Mouse (Mus musculus): ENCODE data around the gene Sv2c. TPM values are rescaled to one million over a fixed set of nuclear protein-coding genes. Genes with fewer than 3 reads are reported as not detected.

Sv2c gene
- total and polyA plus RNA-seq, 2 experiments from 2014 or later: 7.9 to 24.3 TPM

- no peak overlapping the region for H3K27ac ChIP-seq (ENCODE audit: low read depth, low read length)
- H3K4me2 ChIP-seq (ENCODE audit: low read depth, low read length, poor library complexity, severe bottlenecking): no peak overlapping the region
- DNase-seq (ENCODE audit: low spot score): no peak
- H3K36me3 ChIP-seq (ENCODE audit: insufficient read depth, low read length): no peaks in the 10 kb centered on the region
- H3K27me3 ChIP-seq (ENCODE audit: insufficient read depth, low read length): no peaks in the 10 kb centered on the region; the same call in 1 of the 2 replicates
- no peaks in the 10 kb centered on the region for H3K9me3 ChIP-seq (ENCODE audit: low read length)
- H3K4me3 ChIP-seq (ENCODE audit: low read depth, low read length): no peak overlapping the region
- no peak for ATAC-seq (ENCODE audit: low FRiP score)
- no peak overlapping the region for H3K9ac ChIP-seq (replicated peaks; ENCODE audit: low read length, poor library complexity, severe bottlenecking)
- WGBS: 36% methylated on average over 8 of the region's 8 CpGs
- TF ChIP-seq CTCF (IDR thresholded peaks at IDR 0.05): no peak
- H3K4me1 ChIP-seq (ENCODE audit: insufficient read depth, low read length): peaks cover 7% of the 10 kb centered on the region; the same call in 1 of the 2 replicates
These were observed 168.2 kb downstream of the Sv2c start for GRCm38 (mm10) chr13:95964226-95964625.

GRCm38 (mm10) chr13:95963671-95964070, 168.7 kb downstream of the Sv2c start:
- no peak for DNase-seq (ENCODE audit: low spot score)
- no peak overlapping the region for H3K9ac ChIP-seq (replicated peaks; ENCODE audit: low read length, poor library complexity, severe bottlenecking)
- H3K27ac ChIP-seq (ENCODE audit: low read depth, low read length): no peak overlapping the region
- H3K9me3 ChIP-seq (ENCODE audit: low read length): no peaks in the 10 kb centered on the region
- no peaks in the 10 kb centered on the region for H3K36me3 ChIP-seq (ENCODE audit: insufficient read depth, low read length)
- WGBS: 68% methylated on average over 1 of the region's 1 CpGs
- TF ChIP-seq CTCF (IDR thresholded peaks at IDR 0.05): no peak
- H3K4me2 ChIP-seq (ENCODE audit: low read depth, low read length, poor library complexity, severe bottlenecking): no peak overlapping the region
- H3K27me3 ChIP-seq (ENCODE audit: insufficient read depth, low read length): no peaks in the 10 kb centered on the region; the same call in 1 of the 2 replicates
- peaks cover 7% of the 10 kb centered on the region; the same call in 1 of the 2 replicates for H3K4me1 ChIP-seq (ENCODE audit: insufficient read depth, low read length)
- no peak overlapping the region for H3K4me3 ChIP-seq (ENCODE audit: low read depth, low read length)
- no peak for ATAC-seq (ENCODE audit: low FRiP score)

- peak overlapping the region; percentile 71 for H3K4me2 ChIP-seq (ENCODE audit: low read depth, low read length, poor library complexity, severe bottlenecking)
- WGBS: 21% methylated on average over 7 of the region's 7 CpGs
- no peaks in the 10 kb centered on the region; the same call in 1 of the 2 replicates for H3K27me3 ChIP-seq (ENCODE audit: insufficient read depth, low read length)
- no peaks in the 10 kb centered on the region for H3K36me3 ChIP-seq (ENCODE audit: insufficient read depth, low read length)
- ATAC-seq (ENCODE audit: low FRiP score) (0 out of 2 replicates have a peak, but pooled peaks have one; percentile 35), DNase-seq (ENCODE audit: low spot score) (no peak)
- H3K4me3 ChIP-seq (ENCODE audit: low read depth, low read length): peak overlapping the region; percentile 35; the same call in 1 of the 2 replicates
- H3K27ac ChIP-seq (ENCODE audit: low read depth, low read length): no peak overlapping the region
- H3K9me3 ChIP-seq (ENCODE audit: low read length): no peaks in the 10 kb centered on the region
- no peak overlapping the region for H3K9ac ChIP-seq (replicated peaks; ENCODE audit: low read length, poor library complexity, severe bottlenecking)
- TF ChIP-seq CTCF (IDR thresholded peaks at IDR 0.05): no peak
- peaks cover 7% of the 10 kb centered on the region; the same call in 1 of the 2 replicates for H3K4me1 ChIP-seq (ENCODE audit: insufficient read depth, low read length)
These were observed 170.5 kb downstream of the Sv2c start for GRCm38 (mm10) chr13:95961905-95962304.

GRCm38 (mm10) chr13:95961191-95961791, 171.1 kb downstream of the Sv2c start:
- H3K9ac ChIP-seq (replicated peaks; ENCODE audit: low read length, poor library complexity, severe bottlenecking): peak overlapping the region; percentile 39; the same call in 1 of the 2 replicates
- H3K27me3 ChIP-seq (ENCODE audit: insufficient read depth, low read length): no peaks in the 10 kb centered on the region; the same call in 1 of the 2 replicates
- ATAC-seq (ENCODE audit: low FRiP score) (peak; percentile 20; the same call in 1 of the 2 replicates), DNase-seq (ENCODE audit: low spot score) (peak; percentile 63)
- no peak for TF ChIP-seq CTCF (IDR thresholded peaks at IDR 0.05)
- no peaks in the 10 kb centered on the region for H3K9me3 ChIP-seq (ENCODE audit: low read length)
- H3K27ac ChIP-seq (ENCODE audit: low read depth, low read length): no peak overlapping the region
- 4% methylated on average over 29 of the region's 29 CpGs for WGBS
- H3K4me1 ChIP-seq (ENCODE audit: insufficient read depth, low read length): peaks cover 7% of the 10 kb centered on the region; the same call in 1 of the 2 replicates
- no peaks in the 10 kb centered on the region for H3K36me3 ChIP-seq (ENCODE audit: insufficient read depth, low read length)
- H3K4me2 ChIP-seq (ENCODE audit: low read depth, low read length, poor library complexity, severe bottlenecking): peak overlapping the region; percentile 71
- H3K4me3 ChIP-seq (ENCODE audit: low read depth, low read length): peak overlapping the region; percentile 35

GRCm38 (mm10) chr13:95960477-95961185, 171.7 kb downstream of the Sv2c start:
- Histone ChIP-seq H3K27ac (ENCODE audit: low read depth, low read length) (no peak overlapping the region), H3K27me3 (ENCODE audit: insufficient read depth, low read length) (no peaks in the 10 kb centered on the region; the same call in 1 of the 2 replicates), H3K9me3 (ENCODE audit: low read length) (no peaks in the 10 kb centered on the region), H3K4me3 (ENCODE audit: low read depth, low read length) (peak overlapping the region; percentile 35), H3K36me3 (ENCODE audit: insufficient read depth, low read length) (no peaks in the 10 kb centered on the region), H3K4me2 (ENCODE audit: low read depth, low read length, poor library complexity, severe bottlenecking) (peak overlapping the region; percentile 71), H3K9ac (replicated peaks; ENCODE audit: low read length, poor library complexity, severe bottlenecking) (peak overlapping the region; percentile 39; the same call in 1 of the 2 replicates), H3K4me1 (ENCODE audit: insufficient read depth, low read length) (peaks cover 7% of the 10 kb centered on the region; the same call in 1 of the 2 replicates)
- DNase-seq (ENCODE audit: low spot score) (no peak), ATAC-seq (ENCODE audit: low FRiP score) (no peak)
- TF ChIP-seq CTCF (IDR thresholded peaks at IDR 0.05): no peak
- WGBS: 10% methylated on average over 10 of the region's 10 CpGs
